Mouse (Mus musculus) embryonic facial prominence, embryonic 15.5 days (tissue): ENCODE results near the gene 5430427O19Rik. TPM values are rescaled to one million over a fixed set of nuclear protein-coding genes. Genes with fewer than 3 reads are reported as not detected.

Source experiments
- ATAC-seq: fragments of 200-750 bp; cut with Nextera tagmentation; 2 replicates; pipeline ENCODE4 v1.8.0; 2017; ENCODE audit warnings: low read depth, moderate TSS enrichment; ENCODE audit not compliant: insufficient number of reproducible peaks, low FRiP score, low TSS enrichment
- H3K27ac ChIP-seq: fragments of 300-500 bp; sonication (generic); replicated peaks from 2 replicates; pipeline ENCODE4 v1.5.1; 2015; ENCODE audit warnings: mild to moderate bottlenecking, inconsistent platforms
- H3K27me3 ChIP-seq: fragments of 300-500 bp; sonication (generic); 2 replicates; pipeline ENCODE4 v1.6.1; 2015; ENCODE audit warnings: inconsistent platforms
- H3K36me3 ChIP-seq: fragments of 300-500 bp; sonication (generic); 2 replicates; pipeline ENCODE4 v1.6.1; 2015; ENCODE audit warnings: mild to moderate bottlenecking, inconsistent platforms
- H3K4me1 ChIP-seq: fragments of 300-500 bp; sonication (generic); 2 replicates; pipeline ENCODE4 v1.6.1; 2015; ENCODE audit warnings: inconsistent platforms
- H3K4me2 ChIP-seq: fragments of 300-500 bp; sonication (generic); replicated peaks from 2 replicates; pipeline ENCODE4 v1.6.1; 2015; ENCODE audit warnings: mild to moderate bottlenecking, inconsistent platforms
- H3K4me3 ChIP-seq: fragments of 300-500 bp; sonication (generic); replicated peaks from 2 replicates; pipeline ENCODE4 v1.5.1; 2015; ENCODE audit warnings: mild to moderate bottlenecking, inconsistent platforms
- H3K9ac ChIP-seq: fragments of 300-500 bp; sonication (generic); 2 replicates; pipeline ENCODE4 v1.6.1; 2015; ENCODE audit warnings: inconsistent platforms
- H3K9me3 ChIP-seq: fragments of 300-500 bp; sonication (generic); replicated peaks from 2 replicates; pipeline ENCODE4 v1.6.1; 2016; ENCODE audit warnings: inconsistent platforms
- WGBS: fragments of 180-500 bp; shearing (Covaris S2); methylation state at CpG from one replicate; pipeline ENCODE4 v1.1.7; 2015; 5-methylcytosine and 5-hydroxymethylcytosine counted together
- polyA plus RNA-seq: library from polyadenylated mRNA; unstranded; fragments of >200 nt; fragmentation: Nextera tagmentation; extraction: Ambion mirVana; gene quantifications from 2 replicates; pipeline ENCODE4 v1.2.1, GENCODE M21; 2015

The 5430427O19Rik gene
- 0.09 and 0.34 TPM in 2 replicates for polyA plus RNA-seq

- WGBS: 74% methylated on average over 3 of the region's 3 CpGs
- Histone ChIP-seq H3K9ac (no peak within 1 kb of the TSS), H3K4me1 (no peaks in the 10 kb centered on the region), H3K4me3 (no peak within 1 kb of the TSS), H3K27me3 (no peaks in the 10 kb centered on the region), H3K4me2 (no peak within 1 kb of the TSS), H3K27ac (no peak within 1 kb of the TSS), H3K36me3 (no peaks in the 10 kb centered on the region), H3K9me3 (no peaks in the 10 kb centered on the region)
- ATAC-seq: no peak
These were observed at the start of gene 5430427O19Rik for GRCm38 (mm10) chrX:85869914-85870483. Gene 5430427O19Rik (plus strand): TSS chrX:85870354.

GRCm38 (mm10) chrX:85827719-85828453 lies 42.3 kb upstream of the 5430427O19Rik start:
- Histone ChIP-seq H3K9me3 (no peaks in the 10 kb centered on the region), H3K4me2 (no peak overlapping the region), H3K36me3 (no peaks in the 10 kb centered on the region), H3K9ac (no peak overlapping the region), H3K4me1 (no peaks in the 10 kb centered on the region), H3K4me3 (no peak overlapping the region), H3K27ac (no peak overlapping the region), H3K27me3 (no peaks in the 10 kb centered on the region)
- WGBS: 74% methylated on average over 3 of the region's 3 CpGs
- ATAC-seq: no peak

GRCm38 (mm10) chrX:85829000-85829399 lies 41.2 kb upstream of the 5430427O19Rik start:
- Histone ChIP-seq H3K27ac (no peak overlapping the region), H3K4me1 (no peaks in the 10 kb centered on the region), H3K9me3 (no peaks in the 10 kb centered on the region), H3K27me3 (no peaks in the 10 kb centered on the region), H3K9ac (no peak overlapping the region), H3K4me3 (no peak overlapping the region), H3K4me2 (no peak overlapping the region), H3K36me3 (no peaks in the 10 kb centered on the region)
- ATAC-seq: no peak

DNA sequence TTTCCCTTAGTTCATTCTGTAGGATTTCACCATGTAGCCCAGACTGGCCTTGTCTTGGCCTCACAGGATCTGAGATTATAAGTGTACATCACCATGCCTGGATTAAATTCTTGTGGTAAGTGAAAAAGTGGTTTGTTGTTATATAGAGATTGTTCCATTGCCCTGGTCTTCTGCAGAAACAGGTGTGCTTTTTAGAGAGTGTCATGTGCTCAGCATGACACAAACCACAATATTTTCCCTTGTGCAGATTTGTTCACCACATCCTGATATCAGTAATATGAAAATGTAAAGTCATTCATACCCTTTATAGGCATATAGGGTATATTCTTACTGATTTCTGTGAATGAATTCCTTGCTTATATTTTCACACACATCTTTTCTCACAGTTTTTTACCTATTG lies 31.0 kb upstream of the 5430427O19Rik start:
- H3K27ac ChIP-seq: no peak overlapping the region
- no peaks in the 10 kb centered on the region for H3K4me1 ChIP-seq
- no peaks in the 10 kb centered on the region for H3K27me3 ChIP-seq
- H3K36me3 ChIP-seq: no peaks in the 10 kb centered on the region
- H3K9ac ChIP-seq: no peak overlapping the region
- no peak overlapping the region for H3K4me3 ChIP-seq
- no peak overlapping the region for H3K4me2 ChIP-seq
- H3K9me3 ChIP-seq: no peaks in the 10 kb centered on the region
- ATAC-seq: no peak

GRCm38 (mm10) chrX:85855938-85856337 lies 14.2 kb upstream of the 5430427O19Rik start:
- H3K9me3 ChIP-seq: no peaks in the 10 kb centered on the region
- H3K4me3 ChIP-seq: no peak overlapping the region
- no peaks in the 10 kb centered on the region for H3K4me1 ChIP-seq
- H3K36me3 ChIP-seq: no peaks in the 10 kb centered on the region
- no peaks in the 10 kb centered on the region for H3K27me3 ChIP-seq
- ATAC-seq: no peak
- 68% methylated on average over 3 of the region's 3 CpGs for WGBS
- no peak overlapping the region for H3K27ac ChIP-seq
- no peak overlapping the region for H3K9ac ChIP-seq
- no peak overlapping the region for H3K4me2 ChIP-seq

- ATAC-seq: no peak
These were observed 13.0 kb upstream of the 5430427O19Rik start for GRCm38 (mm10) chrX:85857169-85857568.

GRCm38 (mm10) chrX:85868079-85868478 lies 2.1 kb upstream of the 5430427O19Rik start:
- Histone ChIP-seq H3K27me3 (no peaks in the 10 kb centered on the region), H3K4me1 (no peaks in the 10 kb centered on the region), H3K36me3 (no peaks in the 10 kb centered on the region), H3K27ac (no peak overlapping the region), H3K9me3 (no peaks in the 10 kb centered on the region), H3K4me3 (no peak overlapping the region), H3K4me2 (no peak overlapping the region), H3K9ac (no peak overlapping the region)
- ATAC-seq: no peak
- 69% methylated on average over 3 of the region's 3 CpGs for WGBS

More at GRCm38 (mm10) chrX:85857169-85857568, 13.0 kb upstream of the 5430427O19Rik start:
- Histone ChIP-seq H3K36me3 (no peaks in the 10 kb centered on the region), H3K27ac (no peak overlapping the region), H3K4me2 (no peak overlapping the region), H3K4me3 (no peak overlapping the region), H3K9me3 (no peaks in the 10 kb centered on the region), H3K9ac (no peak overlapping the region), H3K27me3 (no peaks in the 10 kb centered on the region), H3K4me1 (no peaks in the 10 kb centered on the region)

GRCm38 (mm10) chrX:85871371-85872056 lies 1.4 kb downstream of the 5430427O19Rik start:
- no peak overlapping the region for H3K4me3 ChIP-seq
- 89% methylated on average over 11 of the region's 11 CpGs for WGBS
- no peak for ATAC-seq
- no peak overlapping the region for H3K27ac ChIP-seq
- no peaks in the 10 kb centered on the region for H3K4me1 ChIP-seq
- no peaks in the 10 kb centered on the region for H3K36me3 ChIP-seq
- no peak overlapping the region for H3K4me2 ChIP-seq
- no peaks in the 10 kb centered on the region for H3K9me3 ChIP-seq
- no peaks in the 10 kb centered on the region for H3K27me3 ChIP-seq
- no peak overlapping the region for H3K9ac ChIP-seq

DNA sequence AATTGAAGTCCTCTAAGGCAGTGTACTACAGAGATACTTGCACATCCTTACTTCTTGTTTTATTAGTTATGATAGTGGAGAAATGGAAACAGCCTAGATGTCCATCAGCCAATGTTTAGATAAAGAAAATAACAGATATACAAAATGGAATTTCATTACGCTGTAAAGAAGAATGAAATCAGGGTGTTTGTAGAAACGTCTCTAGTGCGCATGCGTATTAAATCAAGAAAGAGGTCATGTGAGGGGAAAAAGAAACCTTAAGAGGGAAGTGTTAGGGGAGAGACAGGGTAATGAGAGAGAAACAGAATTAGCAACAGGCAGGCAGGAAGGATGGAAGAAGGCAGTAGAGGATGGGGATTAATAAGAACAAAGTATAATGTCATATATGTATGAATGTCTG lies 4.2 kb downstream of the 5430427O19Rik start:
- 88% methylated on average over 4 of the region's 4 CpGs for WGBS
- H3K4me1 ChIP-seq: no peaks in the 10 kb centered on the region
- no peak overlapping the region for H3K27ac ChIP-seq
- H3K4me2 ChIP-seq: no peak overlapping the region
- no peak for ATAC-seq
- no peak overlapping the region for H3K4me3 ChIP-seq
- no peaks in the 10 kb centered on the region for H3K36me3 ChIP-seq
- no peaks in the 10 kb centered on the region for H3K9me3 ChIP-seq
- H3K27me3 ChIP-seq: no peaks in the 10 kb centered on the region
- no peak overlapping the region for H3K9ac ChIP-seq

DNA sequence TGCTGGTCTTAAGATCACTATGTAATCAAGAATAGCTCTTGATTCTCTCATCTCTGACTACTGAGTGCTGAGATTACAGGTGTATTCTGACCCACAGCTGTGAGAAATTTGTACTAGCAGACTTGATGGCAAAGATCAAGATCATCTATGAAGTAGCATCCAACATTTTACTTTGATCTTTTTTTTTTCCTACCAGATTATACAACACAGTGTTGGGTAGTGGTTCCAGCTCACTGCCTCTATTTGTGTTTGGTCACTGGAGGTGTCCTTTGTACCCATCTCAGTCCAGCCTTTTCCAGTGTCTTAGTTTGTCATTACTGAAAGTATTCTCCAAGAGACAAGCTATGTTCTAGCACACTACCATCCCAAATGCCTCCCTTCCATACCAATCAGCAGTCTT lies 5.8 kb downstream of the 5430427O19Rik start:
- Histone ChIP-seq H3K4me2 (no peak overlapping the region), H3K27me3 (no peaks in the 10 kb centered on the region), H3K27ac (no peak overlapping the region), H3K4me1 (no peaks in the 10 kb centered on the region), H3K9ac (no peak overlapping the region), H3K9me3 (no peaks in the 10 kb centered on the region), H3K36me3 (no peaks in the 10 kb centered on the region), H3K4me3 (no peak overlapping the region)
- ATAC-seq: no peak

GRCm38 (mm10) chrX:85877747-85878146 lies 7.6 kb downstream of the 5430427O19Rik start:
- Histone ChIP-seq H3K27me3 (no peaks in the 10 kb centered on the region), H3K4me1 (no peaks in the 10 kb centered on the region), H3K4me2 (no peak overlapping the region), H3K9ac (no peak overlapping the region), H3K4me3 (no peak overlapping the region), H3K27ac (no peak overlapping the region), H3K9me3 (no peaks in the 10 kb centered on the region), H3K36me3 (no peaks in the 10 kb centered on the region)
- ATAC-seq: no peak
- WGBS: 69% methylated on average over 2 of the region's 2 CpGs
